Mouse (Mus musculus) brain, embryonic 14.5 days (tissue): ENCODE measurements around the gene Mybbp1a.

Source experiments
- CTCF ChIP-seq: fragments of 200-500 bp; IDR thresholded peaks from 2 replicates; pipeline ENCODE4 v1.5.1; 2012; ENCODE audit warnings: inconsistent platforms, mild to moderate bottlenecking, moderate library complexity, borderline replicate concordance; ENCODE audit not compliant: insufficient read depth, insufficient read length; ENCODE audit errors: extremely low read depth
- POLR2A ChIP-seq: fragments of 200-500 bp; IDR thresholded peaks from 2 replicates; pipeline ENCODE4 v1.6.1; 2012; ENCODE audit warnings: mild to moderate bottlenecking, inconsistent platforms, borderline replicate concordance; ENCODE audit not compliant: poor library complexity, insufficient read depth, insufficient read length, severe bottlenecking; ENCODE audit errors: extremely low read depth

GRCm38 (mm10) chr11:72401068-72401467, 40.1 kb upstream of the Mybbp1a start:
- TF ChIP-seq CTCF (no peak), POLR2A (no peak)
